Mouse (Mus musculus) embryo, embryonic 9.5 days (tissue): ENCODE data around the gene Exog.

Experiments used
- DNase-seq: peaks from one replicate; pipeline ENCODE4 v3.0.0-alpha.2; 2017; ENCODE audit errors: extremely low spot score

Gene Exog

GRCm38 (mm10) chr9:119504981-119505658 lies 60.4 kb downstream of the Exog start:
- DNase-seq = no peak

GRCm38 (mm10) chr9:119510902-119511301 lies 66.2 kb downstream of the Exog start:
- DNase-seq = no peak

GRCm38 (mm10) chr9:119512993-119513392 lies 68.2 kb downstream of the Exog start:
- no peak for DNase-seq

GRCm38 (mm10) chr9:119513816-119514215 lies 69.1 kb downstream of the Exog start:
- DNase-seq = no peak

GRCm38 (mm10) chr9:119514986-119515385 lies 70.2 kb downstream of the Exog start:
- no peak for DNase-seq
